Mouse (Mus musculus): Measurements from ENCODE around the gene Lexm. TPM values are rescaled to one million over a fixed set of nuclear protein-coding genes. Genes with fewer than 3 reads are reported as not detected.
A peak's percentile ranks its signal among the peaks of the same experiment; 100 is the strongest.

Lexm gene
- polyA plus RNA-seq, 1 experiment from 2014 or later, result not detected

DNA sequence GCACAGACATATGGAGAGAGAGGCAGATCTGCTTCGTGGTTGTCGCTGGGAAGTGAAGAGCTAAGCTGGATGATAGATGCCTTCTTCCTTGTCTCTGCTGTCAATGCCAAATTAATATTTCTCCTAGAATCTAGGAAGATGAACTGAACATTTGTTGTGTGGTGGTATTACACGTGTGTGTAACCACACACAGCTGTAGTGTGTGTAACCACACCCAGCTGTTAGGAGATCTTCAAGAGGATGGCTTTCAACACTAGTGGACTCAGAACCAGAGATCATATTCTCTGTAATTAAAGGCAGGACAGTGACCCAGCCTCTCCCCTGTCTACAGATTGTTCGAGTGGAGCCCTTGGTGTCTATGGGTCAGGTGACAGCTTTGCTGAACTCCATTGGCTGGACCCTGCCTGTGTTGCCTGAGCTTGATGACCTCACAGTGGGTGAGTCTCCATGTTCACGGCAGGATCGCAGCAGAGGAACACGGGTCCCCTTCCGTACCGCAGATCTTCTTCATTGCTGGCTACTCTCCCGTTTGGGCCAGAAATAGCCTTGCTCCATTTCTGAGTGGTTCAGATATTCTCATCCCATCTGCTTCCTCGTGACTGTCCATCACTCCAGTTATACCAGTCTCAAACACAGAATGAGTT lies 45.8 kb downstream of the Lexm start:
- Histone ChIP-seq H3K27ac (no peak overlapping the region), H3K4me2 (replicated peaks) (no peak overlapping the region), H3K4me1 (replicated peaks) (0 out of 2 replicates have a peak, but pooled peaks cover 3% of the 10 kb centered on the region), H3K4me3 (replicated peaks) (no peak overlapping the region), H3K27me3 (replicated peaks) (no peaks in the 10 kb centered on the region), H3K36me3 (peaks cover 39% of the 10 kb centered on the region), H3K9ac (no peak overlapping the region), H3K9me3 (no peaks in the 10 kb centered on the region)
- peak; percentile 24; the same call in 1 of the 2 replicates for ATAC-seq
- 83% methylated on average over 11 of the region's 11 CpGs for WGBS

- ATAC-seq, result no peak
- H3K27ac ChIP-seq, result no peak overlapping the region
- 92% methylated on average over 4 of the region's 4 CpGs for WGBS
- H3K27me3 ChIP-seq (replicated peaks), result no peaks in the 10 kb centered on the region
- no peak overlapping the region for H3K9ac ChIP-seq
- H3K4me2 ChIP-seq (replicated peaks), result no peak overlapping the region
- no peaks in the 10 kb centered on the region; the same call in 1 of the 2 replicates for H3K4me1 ChIP-seq (replicated peaks)
- no peaks in the 10 kb centered on the region for H3K9me3 ChIP-seq
- H3K36me3 ChIP-seq, result peaks cover 34% of the 10 kb centered on the region
- no peak overlapping the region for H3K4me3 ChIP-seq (replicated peaks)
Measured at GRCm38 (mm10) chr4:106569680-106570079, 47.4 kb downstream of the Lexm start.

GRCm38 (mm10) chr4:106564161-106564560 lies 52.9 kb downstream of the Lexm start:
- Histone ChIP-seq H3K36me3 (peaks cover 12% of the 10 kb centered on the region; the same call in 1 of the 2 replicates), H3K27ac (no peak overlapping the region), H3K4me2 (replicated peaks) (peak overlapping the region; percentile 93), H3K4me1 (replicated peaks) (peaks cover 31% of the 10 kb centered on the region), H3K9ac (no peak overlapping the region), H3K4me3 (replicated peaks) (no peak overlapping the region), H3K27me3 (replicated peaks) (no peaks in the 10 kb centered on the region), H3K9me3 (no peaks in the 10 kb centered on the region)
- WGBS, result 81% methylated on average over 11 of the region's 11 CpGs
- ATAC-seq, result no peak

GRCm38 (mm10) chr4:106562837-106563790 lies 53.9 kb downstream of the Lexm start:
- 28% methylated on average over 9 of the region's 9 CpGs for WGBS
- peak overlapping the region; percentile 81; the same call in 1 of the 2 replicates for H3K9ac ChIP-seq
- H3K27ac ChIP-seq, result no peak overlapping the region

DNA sequence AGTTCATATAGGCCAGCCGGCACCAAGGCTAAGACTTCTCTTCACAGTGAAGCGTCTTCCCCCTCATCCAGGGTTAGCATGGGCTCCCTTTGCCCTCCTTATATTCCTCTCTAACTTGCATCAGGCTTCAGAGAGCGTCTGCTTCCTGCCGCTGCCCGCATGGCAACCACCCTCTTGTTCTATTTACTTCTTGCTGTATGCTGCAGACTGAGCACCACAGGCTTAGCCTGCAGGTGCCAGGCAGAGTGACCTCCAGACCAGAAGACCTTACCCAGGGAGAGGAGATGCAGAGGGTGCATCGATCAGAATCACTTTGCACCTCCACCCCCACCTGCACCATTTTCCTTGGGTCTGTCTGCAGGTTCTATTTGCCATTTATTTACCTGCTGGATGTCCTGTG lies 55.0 kb downstream of the Lexm start:
- WGBS, result 4% methylated on average over 6 of the region's 6 CpGs
- Histone ChIP-seq H3K27ac (no peak overlapping the region), H3K4me1 (replicated peaks) (peaks cover 31% of the 10 kb centered on the region), H3K4me3 (replicated peaks) (peak overlapping the region; percentile 92), H3K27me3 (replicated peaks) (no peaks in the 10 kb centered on the region), H3K36me3 (peaks cover 12% of the 10 kb centered on the region; the same call in 1 of the 2 replicates), H3K9me3 (no peaks in the 10 kb centered on the region), H3K9ac (peak overlapping the region; percentile 81), H3K4me2 (replicated peaks) (peak overlapping the region; percentile 93)
- ATAC-seq, result no peak

More at GRCm38 (mm10) chr4:106562837-106563790, 53.9 kb downstream of the Lexm start:
- Histone ChIP-seq H3K4me2 (replicated peaks) (peak overlapping the region; percentile 93), H3K4me3 (replicated peaks) (peak overlapping the region; percentile 92), H3K4me1 (replicated peaks) (peaks cover 31% of the 10 kb centered on the region), H3K36me3 (peaks cover 12% of the 10 kb centered on the region; the same call in 1 of the 2 replicates), H3K27me3 (replicated peaks) (no peaks in the 10 kb centered on the region), H3K9me3 (no peaks in the 10 kb centered on the region)
- ATAC-seq, result no peak

GRCm38 (mm10) chr4:106560846-106561781 lies 55.9 kb downstream of the Lexm start, which contains the start of gene Dhcr24:
Dhcr24 (plus strand) TSS chr4:106561038.
- ATAC-seq, result peak; percentile 97
- Histone ChIP-seq H3K9me3 (no peaks in the 10 kb centered on the region), H3K36me3 (peaks cover 8% of the 10 kb centered on the region; the same call in 1 of the 2 replicates), H3K9ac (peak within 1 kb of the TSS; percentile 81), H3K4me1 (replicated peaks) (peaks cover 31% of the 10 kb centered on the region), H3K27ac (peak within 1 kb of the TSS; percentile 91), H3K4me3 (replicated peaks) (peak within 1 kb of the TSS; percentile 92), H3K4me2 (replicated peaks) (peak within 1 kb of the TSS; percentile 93), H3K27me3 (replicated peaks) (no peaks in the 10 kb centered on the region)
- WGBS, result under 1% methylated on average over 89 of the region's 89 CpGs

DNA sequence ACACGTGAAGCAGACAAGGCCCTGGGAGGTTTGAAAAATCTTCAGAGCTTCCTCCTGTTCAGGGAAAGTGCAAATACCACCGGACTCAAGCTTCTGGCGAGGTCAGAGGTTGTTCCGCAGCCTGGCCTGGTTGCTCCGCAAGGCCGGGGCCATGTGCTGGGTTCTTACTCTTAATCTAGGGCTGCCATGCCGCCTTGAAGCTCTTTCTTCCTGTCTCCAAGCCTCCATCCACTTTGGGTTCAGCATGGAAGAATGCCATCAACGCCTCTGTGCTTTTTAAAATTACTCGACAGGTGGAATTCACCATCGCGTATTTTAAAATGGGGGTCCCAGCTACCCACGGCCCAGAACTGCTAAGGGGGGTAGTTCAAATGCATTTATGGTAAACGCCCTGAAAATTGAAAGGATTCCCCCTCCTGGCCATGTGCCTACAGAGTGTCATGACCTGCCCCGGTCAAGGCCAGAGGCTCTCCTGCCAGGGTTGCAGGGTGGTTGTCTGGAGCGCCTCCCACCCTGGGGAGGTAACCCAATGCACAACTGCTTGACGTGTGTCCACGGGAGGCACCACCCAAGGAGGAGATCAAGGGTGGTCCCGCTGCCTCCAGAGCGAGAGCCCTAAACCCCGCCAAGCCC lies 56.7 kb downstream of the Lexm start:
- Histone ChIP-seq H3K4me1 (replicated peaks) (peaks cover 31% of the 10 kb centered on the region), H3K27ac (peak overlapping the region; percentile 89), H3K9ac (peak overlapping the region; percentile 50), H3K36me3 (peaks cover 7% of the 10 kb centered on the region; the same call in 1 of the 2 replicates), H3K4me3 (replicated peaks) (peak overlapping the region; percentile 92), H3K4me2 (replicated peaks) (peak overlapping the region; percentile 93), H3K9me3 (no peaks in the 10 kb centered on the region), H3K27me3 (replicated peaks) (no peaks in the 10 kb centered on the region)
- WGBS, result 3% methylated on average over 20 of the region's 20 CpGs
- ATAC-seq, result peak; percentile 83

DNA sequence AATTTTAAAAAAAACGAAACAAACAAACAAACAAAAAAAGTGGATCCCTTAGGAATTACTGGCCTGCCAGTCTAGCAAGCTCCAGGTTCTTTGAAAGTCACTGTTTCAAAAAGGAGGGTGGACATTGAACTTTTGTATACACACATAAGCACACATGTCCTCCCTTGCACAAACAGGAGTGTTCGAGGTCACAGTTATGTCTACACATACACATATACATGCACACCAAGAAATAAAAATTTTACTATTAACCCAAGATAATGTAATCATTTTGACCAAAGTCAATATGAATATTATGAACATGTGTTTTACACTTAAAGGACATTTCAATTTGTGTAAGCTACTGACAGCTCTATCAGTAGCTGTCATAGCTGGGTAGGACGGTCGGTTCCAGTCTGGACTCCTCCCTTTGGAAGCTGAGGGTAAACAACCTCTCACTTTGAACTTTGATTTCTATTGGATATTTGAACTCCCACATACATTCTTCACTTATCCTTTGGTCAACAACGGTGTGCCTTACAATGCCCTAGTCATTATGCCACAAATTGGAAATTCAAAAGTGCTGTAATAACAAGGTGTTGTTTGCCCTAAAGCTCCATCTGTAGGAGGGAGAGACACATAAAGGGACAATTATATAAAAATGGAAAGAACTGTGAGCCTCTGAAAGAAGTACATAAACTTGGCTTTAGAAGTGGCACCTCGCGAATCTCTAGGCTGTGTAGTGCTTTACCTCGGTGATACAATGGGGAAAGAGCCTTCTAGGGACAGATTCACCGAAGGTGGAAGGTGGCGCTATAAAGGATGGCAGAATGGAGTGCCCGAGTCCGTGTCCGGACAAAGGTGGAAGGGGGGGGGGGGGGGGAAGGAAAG lies 57.5 kb downstream of the Lexm start:
- H3K4me2 ChIP-seq (replicated peaks), result peak overlapping the region; percentile 93
- peaks cover 31% of the 10 kb centered on the region for H3K4me1 ChIP-seq (replicated peaks)
- H3K36me3 ChIP-seq, result peaks cover 5% of the 10 kb centered on the region; the same call in 1 of the 2 replicates
- no peaks in the 10 kb centered on the region for H3K9me3 ChIP-seq
- ATAC-seq, result peak; percentile 0; the same call in 1 of the 2 replicates
- 23% methylated on average over 13 of the region's 13 CpGs for WGBS
- no peak overlapping the region for H3K4me3 ChIP-seq (replicated peaks)
- no peaks in the 10 kb centered on the region for H3K27me3 ChIP-seq (replicated peaks)
- H3K9ac ChIP-seq, result no peak overlapping the region
- H3K27ac ChIP-seq, result peak overlapping the region; percentile 89

GRCm38 (mm10) chr4:106557978-106558377 lies 59.1 kb downstream of the Lexm start:
- H3K4me1 ChIP-seq (replicated peaks), result peaks cover 18% of the 10 kb centered on the region
- 0% methylated on average over 1 of the region's 1 CpGs for whole genome bisulfite sequencing
- H3K27ac ChIP-seq, result no peak overlapping the region

DNA sequence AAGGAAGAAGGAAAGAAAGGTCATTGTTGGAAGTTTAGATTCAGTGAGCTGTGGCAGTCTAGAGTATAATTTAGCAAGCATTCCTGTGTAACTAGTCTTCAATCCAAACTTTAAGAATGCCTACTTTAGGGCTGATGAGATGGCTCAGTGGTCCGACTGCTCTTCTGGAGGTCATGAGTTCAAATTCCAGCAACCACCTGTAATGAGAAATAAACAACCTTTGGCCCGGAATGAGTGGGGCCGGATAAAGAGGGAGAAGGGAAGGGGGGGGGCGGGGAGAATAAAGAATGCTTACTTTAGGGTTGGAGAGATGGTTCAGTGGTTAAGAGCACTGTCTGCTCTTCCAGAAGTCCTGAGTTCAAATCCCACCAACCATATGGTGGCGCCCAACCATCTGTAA lies 59.8 kb downstream of the Lexm start:
- Histone ChIP-seq H3K4me2 (replicated peaks) (no peak overlapping the region), H3K36me3 (no peaks in the 10 kb centered on the region), H3K9me3 (no peaks in the 10 kb centered on the region), H3K27me3 (replicated peaks) (no peaks in the 10 kb centered on the region), H3K4me3 (replicated peaks) (no peak overlapping the region), H3K27ac (no peak overlapping the region), H3K9ac (no peak overlapping the region), H3K4me1 (replicated peaks) (peaks cover 11% of the 10 kb centered on the region)
- no peak for ATAC-seq
- 49% methylated on average over 5 of the region's 5 CpGs for WGBS

More at GRCm38 (mm10) chr4:106557978-106558377, 59.1 kb downstream of the Lexm start:
- H3K27me3 ChIP-seq (replicated peaks), result no peaks in the 10 kb centered on the region
- no peak for ATAC-seq
- H3K4me3 ChIP-seq (replicated peaks), result no peak overlapping the region
- H3K4me2 ChIP-seq (replicated peaks), result no peak overlapping the region
- H3K36me3 ChIP-seq, result no peaks in the 10 kb centered on the region
- no peak overlapping the region for H3K9ac ChIP-seq
- H3K9me3 ChIP-seq, result no peaks in the 10 kb centered on the region

Data from intestine, embryonic 15.5 days (tissue).